Mouse (Mus musculus): ENCODE measurements around the gene Gigyf1.

DNA sequence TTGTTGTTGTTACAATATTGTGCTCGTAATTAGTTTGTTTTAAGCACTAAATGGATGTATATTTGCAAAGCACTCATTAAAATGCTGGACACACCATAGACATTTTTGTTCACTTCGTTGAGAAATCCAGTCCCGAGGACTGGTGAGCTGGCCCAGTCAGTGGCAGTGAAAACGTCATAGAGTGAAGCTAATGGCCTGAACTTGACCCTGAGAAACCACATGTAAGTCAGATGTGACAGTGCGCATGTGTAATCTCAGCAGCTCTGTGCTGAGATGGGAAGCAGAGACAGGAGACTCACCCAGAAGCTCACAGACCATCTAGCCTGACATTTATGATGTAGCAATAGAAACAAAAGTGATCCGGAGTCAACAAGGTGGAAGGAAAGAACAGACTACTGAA lies 26.6 kb downstream of the Gigyf1 start:
- TF ChIP-seq POLR2A (IDR thresholded peaks at IDR 0.05; ENCODE audit: insufficient read depth, low read depth, low read length) (no peak), CTCF (IDR thresholded peaks at IDR 0.05; ENCODE audit: insufficient read depth, low read depth, low read length) (no peak)
